Mouse (Mus musculus): ENCODE data around the gene Atg101. TPM values are rescaled to one million over a fixed set of nuclear protein-coding genes. Genes with fewer than 3 reads are reported as not detected.

Atg101 gene
- polyA plus RNA-seq, 1 experiment from 2014 or later, result 81.6 TPM

DNA sequence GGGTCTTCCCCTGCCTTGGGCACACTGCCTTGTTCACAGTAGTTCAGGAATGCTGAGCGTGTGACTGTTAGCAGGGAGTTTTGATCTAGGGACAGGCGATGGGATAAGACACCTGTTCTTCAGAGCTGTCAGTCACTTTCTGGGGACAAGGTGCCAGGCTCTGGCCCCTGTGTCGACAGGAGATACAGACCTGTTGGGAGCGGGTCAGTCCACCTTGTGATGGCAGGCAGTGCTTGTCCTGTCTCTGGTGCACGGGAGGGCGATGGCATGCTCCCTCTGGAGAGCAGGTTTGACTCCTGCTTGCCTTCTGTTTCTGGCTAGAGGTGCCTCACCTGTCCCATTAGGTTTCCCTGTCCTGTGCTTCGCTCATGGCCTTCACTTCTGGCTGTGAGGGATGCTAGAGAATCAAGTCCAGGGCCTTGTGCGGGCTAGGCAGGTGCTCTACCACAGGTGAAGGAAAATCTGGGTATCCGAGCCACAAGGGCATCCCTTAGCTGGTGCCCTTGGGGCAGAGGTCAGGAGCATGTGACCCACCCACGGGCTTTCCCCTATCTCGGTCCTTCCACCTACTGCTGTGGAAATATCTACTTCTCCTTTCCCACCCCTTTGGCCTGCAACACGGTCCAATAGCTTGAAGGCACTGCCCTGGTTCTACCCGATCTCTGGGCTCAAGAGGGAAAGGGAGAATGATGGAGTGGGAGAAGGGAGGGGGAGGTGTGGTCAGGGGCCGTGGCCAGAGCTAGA, 27.4 kb upstream of the Atg101 start:
- Histone ChIP-seq H3K4me1 (peaks cover 9% of the 10 kb centered on the region), H3K4me3 (no peak overlapping the region), H3K27me3 (peaks cover 11% of the 10 kb centered on the region; the same call in 1 of the 2 replicates), H3K9ac (no peak overlapping the region), H3K27ac (no peak overlapping the region), H3K9me3 (replicated peaks) (no peaks in the 10 kb centered on the region), H3K36me3 (ENCODE audit: poor library complexity, severe bottlenecking) (no peaks in the 10 kb centered on the region), H3K4me2 (no peak overlapping the region)
- no peak for ATAC-seq
- WGBS, result 86% methylated on average over 14 of the region's 14 CpGs

DNA sequence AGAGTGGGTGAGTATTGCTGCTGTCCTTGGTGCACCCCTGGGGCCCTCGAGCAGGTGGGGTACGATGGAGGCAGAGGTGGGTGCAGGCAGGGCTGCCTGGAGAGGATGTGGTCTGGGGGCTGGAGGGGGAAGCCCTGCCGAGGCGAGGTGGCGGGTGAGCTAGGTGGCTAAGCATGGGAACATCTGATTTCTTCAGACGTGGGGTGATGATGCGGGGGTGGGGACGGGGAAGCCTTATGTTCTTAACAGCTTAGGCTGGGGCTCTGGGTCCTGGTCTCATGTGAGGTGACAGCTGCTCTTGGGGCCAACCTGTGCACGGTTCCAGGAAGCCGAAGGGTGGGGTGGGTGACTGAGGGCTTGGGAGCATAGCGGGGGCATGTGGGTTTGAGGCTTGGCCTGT, 25.7 kb upstream of the Atg101 start:
- no peak for ATAC-seq
- 87% methylated on average over 11 of the region's 11 CpGs for WGBS
- no peak overlapping the region for H3K4me2 ChIP-seq

DNA sequence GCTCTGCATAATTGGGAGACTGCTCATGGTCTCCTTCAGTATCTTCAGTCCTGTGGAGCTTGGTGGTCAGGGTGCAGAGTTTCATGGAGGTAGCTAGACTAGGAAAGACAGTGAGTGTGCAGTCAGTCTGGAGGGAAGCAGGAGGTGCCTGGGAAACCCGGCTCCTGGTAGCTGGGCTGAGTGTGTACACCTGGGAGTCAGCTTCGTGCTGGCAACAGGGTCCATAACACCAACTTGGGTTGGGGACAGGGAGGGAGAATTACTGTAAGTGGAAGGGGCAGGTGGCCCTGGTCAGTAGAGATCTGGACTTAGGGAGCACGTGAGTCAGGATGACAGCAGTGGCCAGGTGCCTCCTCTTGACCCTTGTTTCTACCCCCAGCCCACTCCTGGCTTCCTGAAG, 24.1 kb upstream of the Atg101 start:
- no peak overlapping the region for H3K4me3 ChIP-seq
- no peak overlapping the region for H3K9ac ChIP-seq
- H3K36me3 ChIP-seq (ENCODE audit: poor library complexity, severe bottlenecking), result no peaks in the 10 kb centered on the region
- 85% methylated on average over 3 of the region's 3 CpGs for WGBS
- H3K4me1 ChIP-seq, result peaks cover under 1% of the 10 kb centered on the region
- H3K9me3 ChIP-seq (replicated peaks), result no peaks in the 10 kb centered on the region
- H3K27ac ChIP-seq, result no peak overlapping the region
- no peak overlapping the region for H3K4me2 ChIP-seq
- H3K27me3 ChIP-seq, result no peaks in the 10 kb centered on the region; the same call in 1 of the 2 replicates
- no peak for ATAC-seq

More for the DNA sequence above, 25.7 kb upstream of the Atg101 start:
- H3K9ac ChIP-seq, result no peak overlapping the region
- H3K27me3 ChIP-seq, result 0 out of 2 replicates have a peak, but pooled peaks cover under 1% of the 10 kb centered on the region
- no peaks in the 10 kb centered on the region for H3K9me3 ChIP-seq (replicated peaks)
- peaks cover 9% of the 10 kb centered on the region for H3K4me1 ChIP-seq
- H3K36me3 ChIP-seq (ENCODE audit: poor library complexity, severe bottlenecking), result no peaks in the 10 kb centered on the region
- no peak overlapping the region for H3K27ac ChIP-seq
- H3K4me3 ChIP-seq, result no peak overlapping the region

DNA sequence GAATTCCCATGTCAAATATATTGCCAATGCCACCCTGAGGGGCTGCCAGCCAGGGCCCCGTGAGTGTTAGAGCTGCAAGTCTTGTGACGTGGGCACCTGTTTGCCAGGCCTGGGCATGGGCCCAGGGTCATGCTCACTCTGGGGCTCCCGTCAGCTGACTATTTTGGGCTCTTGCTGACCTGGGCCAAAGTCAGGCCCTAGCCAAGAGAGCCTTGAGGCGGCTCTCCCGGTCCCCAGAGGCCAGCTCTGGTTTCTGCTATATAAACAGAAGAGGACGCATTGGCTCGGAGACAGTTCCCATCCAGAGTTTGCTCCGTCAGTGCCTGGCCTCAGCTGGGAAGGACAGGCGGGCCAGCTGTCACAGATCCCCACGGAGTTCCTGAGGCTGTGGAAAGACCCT, 23.7 kb upstream of the Atg101 start:
- H3K27ac ChIP-seq, result no peak overlapping the region
- H3K27me3 ChIP-seq, result peaks cover 2% of the 10 kb centered on the region
- no peak overlapping the region for H3K9ac ChIP-seq
- ATAC-seq, result no peak
- 74% methylated on average over 10 of the region's 10 CpGs for WGBS
- H3K9me3 ChIP-seq (replicated peaks), result no peaks in the 10 kb centered on the region
- no peak overlapping the region for H3K4me3 ChIP-seq
- no peaks in the 10 kb centered on the region for H3K4me1 ChIP-seq
- H3K36me3 ChIP-seq (ENCODE audit: poor library complexity, severe bottlenecking), result no peaks in the 10 kb centered on the region
- no peak overlapping the region for H3K4me2 ChIP-seq

DNA sequence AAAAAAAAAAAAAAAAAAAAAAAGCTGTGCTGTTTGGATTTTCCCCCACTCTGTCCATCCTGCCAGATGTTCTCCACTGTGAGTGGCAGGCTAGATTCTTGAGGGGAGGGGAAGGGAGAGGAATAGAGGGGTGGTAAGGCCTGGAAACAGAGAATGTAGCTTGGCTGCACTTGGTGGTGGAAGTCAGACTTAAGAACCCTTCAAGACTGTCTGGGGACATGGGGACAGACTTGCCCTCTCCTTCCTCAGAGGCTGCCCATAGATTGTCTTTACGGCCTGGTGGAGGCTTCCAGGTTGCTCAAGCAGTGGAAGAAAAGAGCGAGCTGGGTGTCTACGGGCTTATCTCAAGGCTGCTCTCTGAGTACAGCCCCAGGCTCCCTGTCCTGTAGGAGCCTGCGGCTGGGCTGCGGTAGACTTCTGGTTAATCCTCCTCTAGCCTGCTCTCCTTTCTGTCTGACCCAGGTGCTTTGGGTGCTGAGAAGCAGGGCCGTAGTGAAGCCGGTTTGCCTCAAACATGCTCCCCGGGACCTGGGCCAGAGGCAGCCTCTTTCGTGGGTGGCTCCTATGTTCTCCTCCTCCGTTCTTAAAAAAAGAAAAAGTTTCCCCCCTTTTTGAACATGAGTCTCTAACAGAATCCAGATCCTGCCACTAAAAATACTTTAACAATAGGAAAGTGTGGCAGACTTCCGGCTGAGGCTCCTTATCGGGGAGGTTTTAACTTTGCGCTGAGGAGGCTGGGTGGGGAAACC, 23.0 kb upstream of the Atg101 start:
- H3K4me3 ChIP-seq, result no peak overlapping the region
- H3K9ac ChIP-seq, result no peak overlapping the region
- H3K9me3 ChIP-seq (replicated peaks), result no peaks in the 10 kb centered on the region
- 70% methylated on average over 13 of the region's 13 CpGs for WGBS
- H3K36me3 ChIP-seq (ENCODE audit: poor library complexity, severe bottlenecking), result no peaks in the 10 kb centered on the region
- ATAC-seq, result no peak
- H3K27me3 ChIP-seq, result peaks cover 8% of the 10 kb centered on the region
- H3K4me1 ChIP-seq, result peaks cover 6% of the 10 kb centered on the region
- no peak overlapping the region for H3K4me2 ChIP-seq
- H3K27ac ChIP-seq, result no peak overlapping the region

DNA sequence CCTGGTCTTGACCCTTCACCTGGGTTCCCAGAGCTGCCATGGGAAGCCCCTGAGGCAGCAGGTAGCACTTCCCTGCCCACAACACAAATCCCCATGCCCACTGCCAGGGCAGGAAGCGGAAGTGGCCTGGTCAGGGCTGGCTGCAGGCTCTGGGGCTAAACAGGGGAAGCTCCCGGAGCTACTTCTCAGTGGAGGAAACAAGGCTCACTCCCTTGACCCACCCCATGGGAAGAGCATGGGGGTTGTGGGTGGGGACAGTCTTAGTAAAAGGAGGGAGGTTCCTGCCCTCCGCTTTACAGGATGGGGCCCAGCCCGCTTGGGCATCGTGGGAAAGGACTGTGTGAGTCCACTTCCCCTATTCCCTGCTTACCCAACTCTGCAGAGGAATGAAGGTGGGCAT, 21.6 kb upstream of the Atg101 start:
- Histone ChIP-seq H3K4me3 (no peak overlapping the region), H3K27ac (no peak overlapping the region), H3K36me3 (ENCODE audit: poor library complexity, severe bottlenecking) (no peaks in the 10 kb centered on the region), H3K27me3 (peaks cover 23% of the 10 kb centered on the region), H3K9ac (no peak overlapping the region), H3K4me2 (no peak overlapping the region), H3K9me3 (replicated peaks) (no peaks in the 10 kb centered on the region), H3K4me1 (peaks cover 16% of the 10 kb centered on the region)
- ATAC-seq, result no peak
- WGBS, result 77% methylated on average over 5 of the region's 5 CpGs

DNA sequence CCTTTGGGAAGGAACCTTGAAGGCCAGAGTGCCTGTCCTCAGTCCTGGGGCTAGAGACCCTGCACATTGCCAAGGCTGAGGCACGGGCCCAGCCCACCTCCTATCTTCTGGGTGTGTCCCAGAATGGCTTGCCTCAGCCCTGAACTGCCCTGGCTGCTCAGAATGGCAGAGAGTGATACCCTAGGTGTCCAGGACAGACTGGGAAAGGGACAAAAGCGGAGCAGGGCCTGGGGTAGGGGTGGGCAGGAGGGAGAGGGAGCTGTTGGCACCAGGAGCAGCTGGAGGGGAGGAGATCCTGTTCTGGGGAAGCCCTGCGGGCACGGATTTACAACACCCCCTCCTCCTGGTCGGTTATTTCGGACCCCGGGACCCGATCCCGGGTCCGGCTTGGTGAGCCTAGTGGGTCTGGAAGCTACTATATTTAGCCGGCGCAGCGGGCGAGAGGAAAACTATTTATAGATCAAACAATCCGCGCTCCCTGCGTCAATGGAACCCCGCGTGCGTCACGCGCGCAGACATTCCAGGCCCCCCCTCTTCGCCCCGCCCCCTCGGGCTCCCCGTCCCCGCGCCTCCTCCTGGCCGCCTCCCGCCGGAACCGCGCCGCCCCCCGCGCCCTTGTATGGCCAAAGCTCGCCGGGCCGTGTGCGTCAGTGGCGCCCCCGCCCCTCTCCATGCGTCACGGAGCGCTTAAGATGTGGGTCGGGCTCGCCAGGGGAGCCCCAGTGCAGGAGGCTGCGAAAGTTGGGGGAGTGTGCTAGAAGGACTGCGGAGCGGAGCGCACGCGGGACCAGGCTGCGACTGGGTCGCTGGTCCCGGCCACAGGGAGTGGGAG, 17.7 kb upstream of the Atg101 start:
- peak; percentile 83 for ATAC-seq
- WGBS, result under 1% methylated on average over 56 of the region's 57 CpGs
- Histone ChIP-seq H3K9ac (peak overlapping the region; percentile 63), H3K4me1 (peaks cover 16% of the 10 kb centered on the region), H3K4me3 (peak overlapping the region; percentile 51), H3K4me2 (peak overlapping the region; percentile 91), H3K27ac (no peak overlapping the region), H3K27me3 (peaks cover 36% of the 10 kb centered on the region), H3K36me3 (ENCODE audit: poor library complexity, severe bottlenecking) (peaks cover 6% of the 10 kb centered on the region), H3K9me3 (replicated peaks) (no peaks in the 10 kb centered on the region)

DNA sequence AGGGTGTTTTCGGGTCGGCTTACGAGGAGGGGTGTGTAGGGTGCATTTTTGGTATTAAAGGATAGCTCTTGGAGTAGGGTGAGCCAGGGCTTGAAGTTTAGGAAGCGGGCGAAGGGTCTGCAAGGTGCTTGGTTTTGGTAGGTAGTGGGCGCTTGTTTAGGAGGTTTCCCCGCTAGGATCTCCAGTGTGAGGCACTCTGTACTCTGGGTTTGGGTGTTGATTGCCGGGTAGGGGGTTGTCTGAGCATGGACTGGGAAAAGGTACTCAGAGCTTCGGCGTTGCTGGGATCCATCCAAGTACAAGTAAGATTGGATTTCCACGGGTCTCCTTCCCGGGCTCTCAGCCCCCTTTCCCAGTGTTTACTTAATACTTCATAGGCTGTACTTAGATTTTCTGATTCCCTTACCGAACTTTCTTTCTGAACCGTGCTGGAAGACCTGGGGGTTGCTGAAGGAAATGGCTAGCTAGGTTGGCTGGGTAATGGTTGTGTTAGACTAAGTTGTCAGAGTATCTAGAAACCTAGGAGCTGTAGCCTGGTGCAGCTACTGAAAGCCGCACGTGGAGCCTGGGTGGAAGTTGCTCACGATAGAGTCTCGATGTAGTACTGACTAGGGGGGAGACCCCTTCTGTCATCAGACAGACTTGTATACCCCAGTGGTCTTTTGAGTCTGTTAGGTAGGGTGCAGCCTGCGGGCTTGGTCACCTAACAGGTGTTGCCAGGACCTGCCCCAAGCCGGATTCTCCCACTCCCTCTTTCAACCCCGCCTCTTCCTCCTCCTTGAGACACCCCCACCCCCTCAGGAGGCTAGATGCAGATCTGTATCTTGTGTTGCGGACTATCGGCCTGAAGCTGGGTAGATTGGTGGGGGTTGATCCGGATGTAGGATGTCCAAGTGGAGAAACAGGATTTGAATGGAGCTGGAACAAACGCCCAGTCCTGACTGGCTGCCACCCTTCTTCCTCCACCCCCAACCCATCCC, 16.7 kb upstream of the Atg101 start:
- H3K4me3 ChIP-seq, result peak overlapping the region; percentile 51
- no peak overlapping the region for H3K27ac ChIP-seq
- no peaks in the 10 kb centered on the region for H3K9me3 ChIP-seq (replicated peaks)
- peak overlapping the region; percentile 91 for H3K4me2 ChIP-seq
- H3K9ac ChIP-seq, result peak overlapping the region; percentile 63; the same call in 1 of the 2 replicates
- H3K36me3 ChIP-seq (ENCODE audit: poor library complexity, severe bottlenecking), result peaks cover 6% of the 10 kb centered on the region
- peak; percentile 9; the same call in 1 of the 2 replicates for ATAC-seq
- peaks cover 16% of the 10 kb centered on the region for H3K4me1 ChIP-seq
- 5% methylated on average over 25 of the region's 25 CpGs for WGBS
- H3K27me3 ChIP-seq, result peaks cover 36% of the 10 kb centered on the region

DNA sequence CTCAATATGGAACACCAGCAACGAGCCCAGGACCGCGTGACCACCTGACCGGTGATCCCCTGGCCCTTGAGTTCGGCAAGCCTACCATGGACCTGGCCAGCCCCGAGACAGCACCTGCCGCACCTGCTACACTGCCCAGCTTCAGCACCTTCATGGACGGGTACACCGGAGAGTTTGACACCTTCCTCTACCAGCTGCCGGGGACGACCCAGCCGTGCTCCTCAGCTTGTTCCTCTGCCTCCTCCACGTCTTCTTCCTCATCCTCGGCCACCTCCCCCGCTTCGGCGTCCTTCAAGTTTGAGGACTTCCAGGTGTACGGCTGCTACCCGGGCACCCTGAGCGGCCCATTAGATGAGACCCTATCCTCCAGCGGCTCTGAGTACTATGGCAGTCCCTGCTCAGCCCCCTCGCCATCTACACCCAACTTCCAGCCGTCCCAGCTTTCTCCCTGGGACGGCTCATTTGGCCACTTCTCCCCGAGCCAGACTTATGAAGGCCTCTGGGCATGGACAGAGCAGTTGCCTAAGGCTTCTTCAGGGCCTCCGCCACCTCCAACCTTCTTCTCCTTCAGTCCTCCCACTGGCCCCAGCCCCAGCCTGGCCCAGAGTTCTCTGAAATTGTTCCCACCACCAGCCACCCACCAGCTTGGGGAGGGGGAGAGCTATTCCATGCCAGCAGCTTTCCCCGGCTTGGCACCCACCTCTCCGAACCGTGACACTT, 13.8 kb upstream of the Atg101 start:
- Histone ChIP-seq H3K4me2 (no peak overlapping the region), H3K4me1 (peaks cover 16% of the 10 kb centered on the region), H3K36me3 (ENCODE audit: poor library complexity, severe bottlenecking) (peaks cover 22% of the 10 kb centered on the region), H3K9ac (no peak overlapping the region), H3K27me3 (peaks cover 35% of the 10 kb centered on the region), H3K4me3 (no peak overlapping the region), H3K9me3 (replicated peaks) (no peaks in the 10 kb centered on the region), H3K27ac (no peak overlapping the region)
- WGBS, result 91% methylated on average over 29 of the region's 29 CpGs
- no peak for ATAC-seq

DNA sequence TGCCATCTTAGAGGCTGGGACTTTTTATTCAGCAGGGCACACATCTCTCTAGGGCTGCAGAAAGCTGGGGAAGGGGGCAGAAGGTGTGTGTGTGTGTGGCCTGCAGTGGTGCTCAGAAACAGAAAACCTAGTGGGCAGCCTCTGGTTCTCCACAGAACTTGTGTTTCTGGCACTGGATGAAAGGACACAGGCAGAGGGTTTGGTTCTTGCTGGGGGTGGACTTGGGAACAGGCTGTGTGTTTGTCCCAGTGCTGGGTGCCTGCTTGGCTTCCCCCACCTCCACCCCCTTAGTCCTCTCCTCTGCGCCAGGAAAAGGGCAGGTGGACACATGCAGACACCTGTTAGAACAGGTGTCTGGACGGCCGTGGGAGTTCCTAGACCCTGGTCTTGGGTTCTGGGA, 13.0 kb upstream of the Atg101 start:
- H3K9me3 ChIP-seq (replicated peaks), result no peaks in the 10 kb centered on the region
- peaks cover 9% of the 10 kb centered on the region for H3K4me1 ChIP-seq
- H3K9ac ChIP-seq, result no peak overlapping the region
- 83% methylated on average over 3 of the region's 3 CpGs for WGBS
- ATAC-seq, result no peak
- peaks cover 22% of the 10 kb centered on the region for H3K36me3 ChIP-seq (ENCODE audit: poor library complexity, severe bottlenecking)
- no peak overlapping the region for H3K4me2 ChIP-seq
- H3K27me3 ChIP-seq, result peaks cover 27% of the 10 kb centered on the region
- H3K4me3 ChIP-seq, result no peak overlapping the region
- H3K27ac ChIP-seq, result no peak overlapping the region

Data from forebrain, embryonic 13.5 days (tissue).